Mouse (Mus musculus) urinary bladder, postnatal 36 days (tissue): ENCODE measurements at regions not wholly inside any gene's neighbourhood (a gene's known extent, or its start where the extent isn't known, plus 50 kb on each side); places are given as distances from the start of the nearest gene placed in this dataset.

Experiments used
- DNase-seq, 2 experiments: peaks; one replicate each; pipeline ENCODE4 v3.0.0; 2022; ENCODE audit warnings: low spot score in 2 of 2, mixed read lengths in 1 of 2

- DNase-seq = no peak
Observed at GRCm38 (mm10) chr3:41140391-41140790, 57.5 kb upstream of the Pgrmc2 start.

- no peak for DNase-seq
Observed at GRCm38 (mm10) chr3:41137931-41138330, 55.1 kb upstream of the Pgrmc2 start.

GRCm38 (mm10) chr3:41132889-41133288 is 50.0 kb upstream of the Pgrmc2 start:
- no peak for DNase-seq
